Comparison of ENCODE assay signal across 22 mouse cellular contexts in the genomic region with DNA sequence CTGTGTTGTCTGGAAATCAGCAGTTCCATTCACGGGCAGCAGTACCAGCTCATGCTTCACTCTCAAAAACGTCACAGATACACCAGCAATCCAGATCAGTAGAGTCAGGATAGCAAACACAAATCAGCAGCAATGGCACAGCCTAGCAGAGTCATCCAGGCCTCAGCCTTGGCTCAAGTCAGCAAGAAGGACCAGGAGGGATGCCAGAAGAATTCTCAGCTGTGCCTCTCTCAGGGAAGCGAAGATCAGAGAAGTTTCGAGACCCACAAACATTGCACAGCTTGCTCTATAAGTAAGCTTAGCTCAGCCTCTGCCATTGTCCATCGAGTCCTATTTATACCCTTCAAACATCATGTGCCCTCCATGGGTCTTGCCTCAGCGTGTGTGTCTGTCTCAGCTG. TPM values are rescaled to one million over a fixed set of nuclear protein-coding genes. Genes with fewer than 3 reads are reported as not detected.
DNase-seq lines count a peak whose midpoint lies in the region; ATAC-seq and TF ChIP-seq lines count a peak whose summit lies in the region.
"Had no signal": no experiment of that assay in that cellular context is flagged by ENCODE, and none has a peak within 500 bp of the region (broad histone marks: within the 10 kb centered on the region; RNA-seq: fewer than 3 reads in every experiment).

No protein-coding gene starts in this region.

- 0 out of 2 replicates have a peak, but pooled peaks have one; percentile 12 for ATAC-seq in cerebellum, adult (ENCODE audit: insufficient number of reproducible peaks, low FRiP score, low TSS enrichment)
- ATAC-seq: CD4-positive, CD25-positive, alpha-beta regulatory T cell, adult 4 months; forebrain, embryonic 14.5 days; hindbrain, postnatal 0 days had no signal

- intact Hi-C loops in left cerebral cortex, adult 2 months (cut with DNase I): no loop called here

- DNase-seq in cerebellum, adult 11 months: no peak
- peak; percentile 43 to 57 for DNase-seq in cerebellum, adult 18-20 months
- DNase-seq in cerebellum, adult 9-11 months: peak; percentile 63
- peak; percentile 22 to 51 for DNase-seq in cerebellum, postnatal 36 days
- DNase-seq in left cerebral cortex, adult 2 months (ENCODE audit: extremely low spot score in 1 of 2, low spot score in 2 of 2): no peak
- no peak for DNase-seq in thymus, postnatal 4 days
- DNase-seq: adrenal gland, postnatal 14 days; B cell, adult 2 months; embryo, embryonic 11 days; gastrocnemius, postnatal 36 days; heart, adult 11 months; heart, postnatal 4 days; kidney, adult 11 months had no signal

- no peak overlapping the region for H3K4me3 ChIP-seq in left cerebral cortex, adult 2 months
- H3K4me3 ChIP-seq: embryonic facial prominence, embryonic 15.5 days; erythroblast, embryonic 14.5 days; forebrain, embryonic 10.5 days; heart, embryonic 13.5 days; hindbrain, embryonic 12.5 days had no signal

- H3K27ac ChIP-seq in left cerebral cortex, adult 2 months: no peak overlapping the region
- H3K27ac ChIP-seq: embryonic facial prominence, embryonic 15.5 days; forebrain, embryonic 10.5 days; heart, embryonic 13.5 days; hindbrain, embryonic 12.5 days; hindbrain, postnatal 0 days had no signal

- no peak for TF ChIP-seq CTCF in left cerebral cortex, adult 2 months (IDR thresholded peaks at IDR 0.05)

RNA-seq across cellular contexts. Expression of a gene that starts 8.1 kb away (rescaled TPM):
- total RNA-seq in left cerebral cortex, adult 2 months (2021): 10 to 100 TPM; 87.7 to 91.9 TPM

RNA-seq across cellular contexts. Expression of a gene that starts 40.5 kb away (rescaled TPM):
- total RNA-seq in left cerebral cortex, adult 2 months (2021): 10 to 100 TPM; 47.7 to 49.1 TPM

RNA-seq across cellular contexts. Expression of a gene that starts 50.4 kb away (rescaled TPM):
- 10 to 100 TPM; 19.8 to 22.4 TPM for total RNA-seq in left cerebral cortex, adult 2 months (2021)

Comparison
In these comparisons a context has a peak if more than half of its experiments do, and no peak if none do; other contexts are left out.
1. DNase-seq: peak in cerebellum, adult 18-20 months (2 of 2), cerebellum, adult 9-11 months (single experiment) and cerebellum, postnatal 36 days (2 of 2); none in cerebellum, adult 11 months (single experiment), left cerebral cortex, adult 2 months (0 of 2) and thymus, postnatal 4 days (single experiment).